8 mouse cellular contexts compared by ENCODE assay signal in the genomic region with DNA sequence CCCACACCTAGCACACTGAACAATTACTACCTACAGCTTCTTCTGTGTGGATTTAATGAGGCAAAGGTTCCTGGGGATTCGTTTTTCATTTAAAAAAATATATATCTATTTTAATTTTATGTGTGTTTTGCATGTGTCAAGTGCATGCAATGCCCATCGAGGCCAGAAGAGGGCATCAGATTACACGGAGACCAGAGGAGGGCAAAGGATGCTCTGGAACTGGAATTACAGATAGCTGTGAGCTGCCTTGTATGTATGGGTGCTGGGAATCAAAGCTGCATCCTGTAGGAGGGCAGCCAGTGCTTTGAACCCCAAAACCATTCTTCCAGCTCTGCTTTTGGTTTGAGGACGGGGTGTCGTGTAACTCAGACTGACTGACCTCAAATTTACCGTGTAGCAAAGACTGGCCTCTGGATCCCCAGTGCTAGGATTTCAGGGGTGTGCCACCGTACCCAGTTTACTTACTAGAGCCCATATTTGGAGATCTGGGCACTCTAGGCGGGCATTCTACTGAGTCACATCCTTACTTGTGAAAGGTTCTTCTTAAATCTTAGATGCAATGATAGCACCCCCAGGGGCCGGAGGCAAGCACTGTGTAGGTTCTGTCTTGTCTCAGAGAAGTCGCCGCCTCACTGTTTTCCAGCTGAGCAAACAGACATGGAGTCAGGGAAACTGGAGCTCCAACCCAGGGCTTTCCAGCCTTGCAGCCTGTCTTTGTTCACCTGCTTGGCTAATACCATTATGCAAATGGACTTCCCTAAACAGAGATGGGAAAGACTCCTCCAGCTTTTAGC.
DNase-seq lines count a peak whose midpoint lies in the region; ATAC-seq and TF ChIP-seq lines count a peak whose summit lies in the region.

No protein-coding gene starts in this region.

- TF ChIP-seq CTCF in heart, postnatal 0 days (IDR thresholded peaks at IDR 0.05; ENCODE audit: low read depth): peak; percentile 80
- TF ChIP-seq CTCF in lung, postnatal 0 days (IDR thresholded peaks at IDR 0.05): peak; percentile 82

- WGBS in heart, postnatal 0 days: 11% methylated on average over 11 of the region's 11 CpGs
- WGBS in lung, postnatal 0 days: 9% methylated on average over 11 of the region's 11 CpGs

- TF ChIP-seq EP300 in heart, postnatal 0 days (IDR thresholded peaks at IDR 0.05; ENCODE audit: low read depth): no peak
- no peak for TF ChIP-seq EP300 in lung, postnatal 0 days (IDR thresholded peaks at IDR 0.05)

- ATAC-seq in activated CD4-positive, CD25-positive, alpha-beta regulatory T cell, adult 4 months: peak; percentile 49
- no peak for ATAC-seq in heart, postnatal 0 days (ENCODE audit: insufficient read depth, low read depth)
- ATAC-seq in lung, postnatal 0 days: no peak

- no peak overlapping the region for H3K27ac ChIP-seq in heart, postnatal 0 days (ENCODE audit: low read depth)
- H3K27ac ChIP-seq in lung, postnatal 0 days (ENCODE audit: low read length): no peak overlapping the region

- H3K4me3 ChIP-seq in heart, postnatal 0 days (ENCODE audit: low read depth, low read length): no peak overlapping the region
- H3K4me3 ChIP-seq in lung, postnatal 0 days (ENCODE audit: low read depth, low read length): no peak overlapping the region

- peak; percentile 43 to 58 for DNase-seq in CD8-positive naive resting alpha-beta T cell, adult 2 months (ENCODE audit: low read depth in 2 of 2, low spot score in 2 of 2)
- peak; percentile 70 for DNase-seq in embryo, embryonic 9.5 days (ENCODE audit: extremely low spot score)
- peak; percentile 42 for DNase-seq in heart, postnatal 0 days (ENCODE audit: low spot score)
- peak; percentile 84 to 85 for DNase-seq in kidney, postnatal 4 days
- DNase-seq in lung, postnatal 0 days (ENCODE audit: low spot score): peak; percentile 70
- DNase-seq in right cerebral cortex, adult 2 months (ENCODE audit: low spot score in 2 of 2): peak; percentile 68 to 69
- DNase-seq in Muller cell, postnatal 12 days (ENCODE audit: inconsistent ontology term): no peak

- peaks cover 29% of the 10 kb centered on the region; the same call in 1 of the 2 replicates for H3K27me3 ChIP-seq in heart, postnatal 0 days (ENCODE audit: control insufficient read depth, insufficient read depth, low read length)
- peaks cover 11% of the 10 kb centered on the region for H3K27me3 ChIP-seq in lung, postnatal 0 days (replicated peaks; ENCODE audit: insufficient read depth, low read length)

- no peak overlapping the region for H3K4me2 ChIP-seq in heart, postnatal 0 days (ENCODE audit: low read depth, low read length)
- no peak overlapping the region for H3K4me2 ChIP-seq in lung, postnatal 0 days (replicated peaks; ENCODE audit: low read depth, low read length)

- no peak overlapping the region for H3K9ac ChIP-seq in heart, postnatal 0 days (replicated peaks; ENCODE audit: low read depth, low read length)
- H3K9ac ChIP-seq in lung, postnatal 0 days (replicated peaks; ENCODE audit: low read depth): no peak overlapping the region

- no peaks in the 10 kb centered on the region for H3K9me3 ChIP-seq in heart, postnatal 0 days (replicated peaks; ENCODE audit: control insufficient read depth, low read length)
- H3K9me3 ChIP-seq in lung, postnatal 0 days (ENCODE audit: low read length): no peaks in the 10 kb centered on the region

- peaks cover 12% of the 10 kb centered on the region for H3K4me1 ChIP-seq in heart, postnatal 0 days (ENCODE audit: control insufficient read depth, insufficient read depth)
- peaks cover 5% of the 10 kb centered on the region; the same call in 1 of the 2 replicates for H3K4me1 ChIP-seq in lung, postnatal 0 days (ENCODE audit: insufficient read depth, low read depth, low read length)

- no peaks in the 10 kb centered on the region for H3K36me3 ChIP-seq in heart, postnatal 0 days (replicated peaks; ENCODE audit: control insufficient read depth, insufficient read depth, low read length)
- H3K36me3 ChIP-seq in lung, postnatal 0 days (ENCODE audit: insufficient read depth, low read length): no peaks in the 10 kb centered on the region
